Mouse (Mus musculus): ENCODE results near the gene Rdh7.

DNA sequence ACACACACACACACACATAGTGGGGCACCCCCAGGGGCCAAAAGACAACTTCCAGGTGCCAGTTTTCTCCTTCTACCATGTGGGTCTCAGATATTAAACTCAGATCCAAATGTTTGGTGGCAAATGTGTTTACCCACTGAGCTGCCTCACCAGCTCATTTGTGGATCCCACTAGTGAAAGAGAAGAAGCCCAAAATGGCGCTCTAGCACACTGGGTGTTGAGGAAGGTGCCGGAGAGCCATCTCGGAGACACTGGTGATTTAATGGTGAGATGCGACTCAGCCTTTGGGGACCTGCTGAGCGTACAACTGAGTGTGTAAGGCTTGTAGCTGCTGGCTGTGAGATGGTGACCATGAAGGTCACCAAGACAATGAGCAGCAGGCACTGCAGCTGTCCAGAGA is 29.0 kb upstream of the Rdh7 start:
- TF ChIP-seq CTCF (IDR thresholded peaks at IDR 0.05; ENCODE audit: insufficient read depth, low read length) (no peak), POLR2A (IDR thresholded peaks at IDR 0.05; ENCODE audit: borderline replicate concordance, extremely low read depth, low read depth, low read length) (no peak)
